Mouse (Mus musculus) ES-E14 (cell line): ENCODE measurements around the gene Slit3.

Experiments used
- CHD2 ChIP-seq: IDR thresholded peaks from 2 replicates; pipeline ENCODE4 v1.6.1; 2014; ENCODE audit warnings: mild to moderate bottlenecking, low read depth, low read length, inconsistent platforms
- HCFC1 ChIP-seq: IDR thresholded peaks from 2 replicates; pipeline ENCODE4 v1.6.1; 2012; ENCODE audit warnings: low read length, inconsistent platforms, borderline replicate concordance; ENCODE audit not compliant: insufficient read depth
- MAFK ChIP-seq: IDR thresholded peaks from 2 replicates; pipeline ENCODE4 v1.6.1; 2014; ENCODE audit warnings: mild to moderate bottlenecking, low read depth, low read length, inconsistent platforms; ENCODE audit not compliant: insufficient read depth
- ZC3H11A ChIP-seq: IDR thresholded peaks from 2 replicates; pipeline ENCODE4 v1.6.1; 2012; ENCODE audit warnings: low read depth, mild to moderate bottlenecking, inconsistent platforms, low read length, borderline replicate concordance
- ZNF384 ChIP-seq: IDR thresholded peaks from 2 replicates; pipeline ENCODE4 v1.6.1; 2012; ENCODE audit warnings: low read depth, low read length, inconsistent platforms

DNA sequence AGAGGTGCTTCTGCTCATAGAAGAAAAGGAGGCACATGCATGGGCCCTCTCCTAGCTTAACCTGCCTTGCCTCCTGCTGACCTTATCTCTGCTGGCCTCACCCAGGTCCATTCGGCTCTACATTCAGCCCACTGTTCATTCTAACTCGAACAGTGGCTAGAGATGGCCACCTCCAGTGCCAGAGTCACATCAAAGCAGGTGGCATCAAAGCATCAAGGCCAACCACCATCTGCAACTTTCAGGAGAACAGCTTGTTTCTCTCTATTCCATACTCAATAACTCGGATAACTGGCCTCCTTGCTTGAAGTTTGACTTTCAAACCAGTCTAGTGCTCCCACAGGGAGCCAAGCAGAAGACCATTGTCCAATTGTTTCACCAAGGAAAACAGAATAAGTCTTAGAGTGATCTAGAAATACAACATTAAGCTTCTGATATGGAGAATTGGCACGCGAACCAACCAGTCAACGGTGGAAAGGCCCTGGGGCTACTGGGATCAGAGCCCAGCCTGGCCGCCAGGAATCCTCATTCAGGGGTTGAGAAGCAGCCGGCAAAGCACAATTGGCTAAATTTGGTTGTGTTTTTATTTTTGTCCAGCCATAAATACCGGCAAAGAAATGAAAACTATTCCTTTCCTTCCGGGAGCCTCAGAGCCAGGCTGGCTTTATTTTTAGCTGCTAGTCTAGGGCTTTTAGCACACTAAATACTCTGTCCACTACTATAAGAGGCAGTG lies 110.5 kb downstream of the Slit3 start:
- TF ChIP-seq ZNF384 (no peak), MAFK (no peak), CHD2 (no peak), HCFC1 (no peak), ZC3H11A (no peak)
